Mouse (Mus musculus) heart, adult 9 months (tissue): Measurements from ENCODE around the gene Donson.

ENCODE experiments used
- DNase-seq, 2 experiments: peaks; one replicate each; pipeline ENCODE4 v3.0.0; 2022; ENCODE audit warnings: low spot score in 2 of 2

The Donson gene

GRCm38 (mm10) chr16:91640171-91640570, 48.4 kb downstream of the Donson start:
- DNase-seq = no peak

GRCm38 (mm10) chr16:91639636-91640035, 48.9 kb downstream of the Donson start:
- no peak for DNase-seq

- no peak for DNase-seq
Measured at GRCm38 (mm10) chr16:91639161-91639560, 49.4 kb downstream of the Donson start.

GRCm38 (mm10) chr16:91633641-91634040, 54.9 kb downstream of the Donson start:
- DNase-seq = no peak

- no peak for DNase-seq
Measured at GRCm38 (mm10) chr16:91632940-91633339, 55.6 kb downstream of the Donson start.

GRCm38 (mm10) chr16:91632439-91632838, 56.1 kb downstream of the Donson start:
- DNase-seq = no peak

GRCm38 (mm10) chr16:91630584-91630983, 58.0 kb downstream of the Donson start:
- no peak for DNase-seq

GRCm38 (mm10) chr16:91629749-91630148, 58.8 kb downstream of the Donson start:
- DNase-seq = no peak

GRCm38 (mm10) chr16:91628673-91629072, 59.9 kb downstream of the Donson start:
- DNase-seq = no peak

- no peak for DNase-seq
Measured at GRCm38 (mm10) chr16:91627831-91628230, 60.7 kb downstream of the Donson start.
